Mouse (Mus musculus): ENCODE data around the gene Pex12.
"Not testable (repeated sequence)": the region's sequence is repeated elsewhere in the genome, so short reads cannot be mapped to it uniquely, and the experiment has no call there.

The Pex12 gene

DNA sequence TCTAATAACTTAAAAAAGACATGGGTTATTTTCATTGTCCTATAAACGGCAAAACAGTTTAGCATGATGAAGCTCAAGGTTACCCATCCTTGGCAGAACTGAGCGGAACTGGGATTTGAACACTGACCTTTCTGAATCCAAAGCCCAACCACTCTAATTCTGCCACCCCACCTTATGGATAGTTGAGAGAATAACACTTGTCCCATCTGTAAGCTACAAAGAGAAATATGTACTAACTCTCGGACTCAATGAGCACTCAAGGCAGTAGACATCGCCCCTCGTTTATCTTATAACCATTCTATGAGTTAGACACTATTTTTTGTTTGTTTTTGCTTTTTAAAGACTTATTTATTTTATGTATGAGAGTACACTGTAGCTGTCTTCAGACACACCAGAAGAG, 13.3 kb downstream of the Pex12 start:
- DNase-seq (ENCODE audit: low spot score in 2 of 2): no peak

DNA sequence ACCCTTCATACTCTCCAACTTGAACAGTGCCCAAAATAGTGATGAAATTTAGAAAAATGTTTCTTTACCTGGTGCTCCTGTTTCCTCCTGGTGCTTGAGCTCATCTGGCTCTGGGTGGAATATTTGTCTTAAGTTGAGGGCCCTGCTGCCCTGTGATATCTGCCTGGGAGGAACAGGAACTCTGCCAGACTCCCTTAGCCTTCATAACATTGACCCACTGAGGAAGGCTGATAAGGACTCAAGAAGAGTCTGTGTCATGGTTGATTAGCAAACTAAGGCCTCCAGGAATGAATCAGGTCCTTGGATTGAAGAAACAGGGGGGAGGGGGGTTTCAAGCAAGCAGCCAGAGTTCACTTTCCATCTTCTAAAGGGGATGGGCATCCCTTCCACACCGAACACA, 15.8 kb downstream of the Pex12 start, which contains the start of gene Slfn14:
Gene Slfn14, minus strand, starts transcription at position 161 of the 400 bp plus-strand sequence.
- DNase-seq (ENCODE audit: low spot score in 2 of 2): no peak

DNA sequence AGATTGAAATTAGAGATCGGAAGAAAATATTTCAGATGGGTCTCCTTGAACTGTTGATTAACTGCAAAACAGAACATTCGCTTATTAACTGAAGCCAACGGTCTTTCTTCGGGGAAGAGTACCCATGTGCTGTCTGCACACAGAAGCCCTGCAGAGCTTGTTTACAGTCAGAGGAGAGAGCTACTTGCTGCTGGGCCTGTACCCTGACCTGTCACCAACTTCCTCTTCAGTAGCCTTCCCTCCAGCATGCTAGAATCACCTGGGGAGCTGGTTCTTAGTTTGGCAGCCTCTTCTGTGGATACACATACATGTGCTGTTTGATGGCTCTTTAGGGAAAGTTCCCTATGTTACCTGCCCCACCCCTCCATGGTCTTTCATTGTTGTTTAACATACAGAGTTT, 16.8 kb downstream of the Pex12 start:
- DNase-seq (ENCODE audit: low spot score in 2 of 2): no peak

DNA sequence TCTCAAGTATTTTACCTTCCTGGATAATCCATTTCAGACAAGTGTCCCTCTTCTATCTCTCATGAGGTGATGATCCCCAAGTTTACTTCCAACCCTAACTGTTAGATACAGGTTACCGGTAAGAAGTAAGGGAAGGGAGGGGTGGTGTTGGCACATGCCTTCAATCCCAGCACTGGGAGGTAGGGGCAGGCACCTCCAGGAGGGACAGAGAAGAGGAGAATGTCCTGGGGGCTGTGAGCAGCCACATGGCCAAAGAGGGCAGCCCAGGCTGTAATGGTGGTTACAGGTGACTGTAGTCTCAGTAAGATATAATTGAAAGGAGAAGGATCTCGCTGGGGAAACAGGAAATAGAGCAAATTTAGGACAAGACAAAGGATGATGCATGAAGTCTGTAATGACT, 20.3 kb downstream of the Pex12 start:
- DNase-seq (ENCODE audit: low spot score in 2 of 2): no peak

DNA sequence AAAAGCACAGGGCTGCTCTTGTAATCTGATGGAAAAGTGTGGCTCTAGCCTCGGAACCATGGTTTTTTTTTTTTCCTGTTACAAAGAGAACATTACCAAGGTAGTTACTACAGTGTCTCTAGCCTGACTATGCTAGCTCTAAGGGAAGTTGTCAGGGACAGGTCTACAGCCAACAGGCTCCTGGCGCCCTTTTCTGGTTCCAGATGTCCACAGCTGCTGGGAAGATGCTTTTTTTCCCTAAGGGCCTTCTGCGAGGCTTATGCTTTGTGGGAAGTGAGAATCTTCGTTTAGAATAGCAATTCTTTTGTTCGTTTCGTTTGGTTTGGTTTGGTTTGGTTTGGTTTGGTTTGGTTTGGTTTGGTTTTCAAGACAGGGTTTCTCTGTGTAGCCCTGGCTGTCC, 22.7 kb downstream of the Pex12 start:
- no peak for DNase-seq (ENCODE audit: low spot score in 2 of 2)

DNA sequence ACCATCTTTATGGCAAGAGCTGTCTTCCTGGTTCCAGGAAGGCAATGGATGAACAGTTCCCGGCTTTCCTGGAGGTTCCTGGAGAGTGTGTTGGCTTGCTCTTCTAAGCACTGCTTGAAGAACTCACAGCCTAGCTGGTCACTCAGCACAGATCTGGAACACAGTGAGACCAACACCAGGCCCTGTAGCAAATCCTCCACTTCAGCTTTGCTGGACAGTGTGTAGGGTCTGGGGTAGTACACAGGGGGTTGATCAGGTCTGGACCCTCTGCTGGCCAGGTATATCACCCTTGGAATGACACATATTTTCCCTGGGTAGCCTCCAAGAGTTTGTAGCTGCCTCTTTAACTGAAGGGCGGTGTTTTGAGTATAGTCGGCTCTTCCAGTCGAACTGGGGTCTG, 23.4 kb downstream of the Pex12 start:
- no peak for DNase-seq (ENCODE audit: low spot score in 2 of 2)

DNA sequence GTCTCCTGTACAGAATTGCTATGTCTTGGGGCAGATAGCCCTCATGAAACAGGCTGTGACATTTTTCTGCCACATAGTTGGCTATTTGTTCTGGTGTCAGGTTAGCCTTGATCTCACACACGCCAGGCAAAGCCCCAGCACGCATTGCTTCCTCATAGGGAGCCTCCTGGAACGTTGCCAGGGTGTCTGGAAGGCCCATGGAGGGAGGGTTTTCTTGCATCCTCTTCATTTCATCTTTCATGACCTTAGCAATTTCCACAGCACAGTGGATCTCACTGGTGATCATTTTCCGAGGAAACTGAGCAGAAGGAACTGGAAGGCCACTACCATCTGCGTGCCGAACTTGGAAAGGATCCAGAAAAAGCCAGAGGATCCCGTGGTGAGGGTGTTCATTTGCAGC, 26.1 kb downstream of the Pex12 start:
- DNase-seq (ENCODE audit: low spot score in 2 of 2): no peak

DNA sequence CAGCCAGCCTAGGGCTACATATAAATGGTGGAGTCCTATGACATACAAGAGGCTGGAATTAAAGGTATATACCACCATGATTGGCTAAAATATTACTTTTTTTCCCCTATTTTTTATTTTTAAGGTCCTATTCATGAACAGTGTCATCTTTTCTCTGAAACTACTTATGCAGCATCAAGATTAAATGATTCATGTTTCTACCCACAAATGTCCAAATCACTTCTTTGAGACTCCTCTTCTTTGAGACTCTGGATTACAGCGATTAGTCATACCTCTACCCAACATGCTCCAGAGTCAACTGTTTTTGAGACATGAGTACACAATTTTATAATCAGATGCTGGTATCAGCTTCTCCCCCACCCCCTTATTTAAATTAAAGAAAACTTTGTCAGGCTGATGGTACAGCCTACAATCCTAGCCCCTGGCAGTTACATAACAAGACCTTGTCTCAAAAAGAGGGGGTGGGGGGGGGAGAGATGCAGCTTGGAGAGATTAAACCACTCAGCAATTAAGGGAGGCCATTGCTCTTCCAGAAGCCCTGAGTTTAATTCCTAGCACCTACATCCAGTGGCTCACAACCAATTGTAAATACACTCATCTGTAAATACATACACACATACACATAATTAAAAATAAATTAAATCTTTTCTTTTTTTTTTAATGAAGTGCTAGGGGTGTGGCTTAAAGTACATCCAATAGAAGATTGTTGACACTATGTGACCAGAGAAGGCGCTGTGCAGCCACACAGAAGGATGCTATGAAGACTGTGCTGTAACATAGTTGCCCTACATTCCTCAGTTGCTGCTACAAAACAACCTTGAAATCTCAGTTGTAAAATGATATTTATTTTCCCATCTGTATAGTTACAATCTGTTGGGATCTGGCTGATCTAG, 30.2 kb downstream of the Pex12 start:
- no peak for DNase-seq (ENCODE audit: low spot score in 2 of 2)

DNA sequence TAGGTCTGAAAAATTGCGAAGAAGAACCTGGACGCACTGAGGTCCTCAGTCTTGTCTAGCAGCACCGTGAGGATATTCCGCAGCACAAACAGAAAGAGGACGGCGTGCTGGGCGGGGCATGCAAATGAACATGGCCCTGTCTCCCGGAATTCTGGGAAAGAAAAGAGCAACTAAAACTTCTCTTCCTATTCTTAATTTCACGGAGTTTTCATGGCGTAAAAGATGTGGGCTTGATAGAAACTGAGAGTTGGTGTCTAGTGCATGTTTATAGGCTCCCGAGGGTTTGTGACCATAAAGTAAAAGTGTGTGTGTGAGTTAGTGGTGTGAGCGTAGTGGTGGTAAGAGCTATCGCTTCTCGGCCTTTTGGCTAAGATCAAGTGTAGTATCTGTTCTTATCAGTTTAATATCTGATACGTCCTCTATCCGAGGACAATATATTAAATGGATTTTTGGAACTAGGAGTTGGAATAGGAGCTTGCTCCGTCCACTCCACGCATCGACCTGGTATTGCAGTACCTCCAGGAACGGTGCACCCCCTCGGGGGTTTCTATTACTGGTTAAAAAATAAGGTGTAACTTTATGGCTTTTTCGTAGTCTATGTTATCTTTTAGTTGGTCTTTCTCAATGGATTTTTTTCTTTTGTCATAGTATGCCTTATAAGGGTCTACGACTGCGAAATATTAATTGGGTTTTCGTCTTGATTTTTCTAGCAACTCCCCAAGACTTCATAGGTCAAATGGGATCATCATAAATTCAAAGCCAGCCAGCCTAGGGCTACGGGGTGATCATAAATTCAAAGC, 31.0 kb downstream of the Pex12 start:
- peak; percentile 72 to 85 for DNase-seq (ENCODE audit: low spot score in 2 of 2)

DNA sequence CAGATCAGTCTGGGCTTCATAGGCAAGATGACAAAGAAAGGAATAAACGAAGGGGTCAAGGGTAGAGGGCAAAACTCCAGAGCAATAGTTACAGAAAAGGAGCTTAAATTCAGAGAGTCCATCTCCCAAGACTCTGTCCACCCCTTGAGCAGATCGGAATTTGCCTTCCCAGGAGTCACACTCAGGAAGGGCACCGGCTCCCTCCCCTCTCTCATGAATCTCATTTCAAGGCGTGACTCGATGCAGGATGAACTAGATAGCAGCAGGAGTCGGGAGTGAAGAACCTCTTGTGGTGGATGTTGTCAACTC, 31.6 kb downstream of the Pex12 start:
- no peak for DNase-seq (ENCODE audit: low spot score in 2 of 2)

DNA sequence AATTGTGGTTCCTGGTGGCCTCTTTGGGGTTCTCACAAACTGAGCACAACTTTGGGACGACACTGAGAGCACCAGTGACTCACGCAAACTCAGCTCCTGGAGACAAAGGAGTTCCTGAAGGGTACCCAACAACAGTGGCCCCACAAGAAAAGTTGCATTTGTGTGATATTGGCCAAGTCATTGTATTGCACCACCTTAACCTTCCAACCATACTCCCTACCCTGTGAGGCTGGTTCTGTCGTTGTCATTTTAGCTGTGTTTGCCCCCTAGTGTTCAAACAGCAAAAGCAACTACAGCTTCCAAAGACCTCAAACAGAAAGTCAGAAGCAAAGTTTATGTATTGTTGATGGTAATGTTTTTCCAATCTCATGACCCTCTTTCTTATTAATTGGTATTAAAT, 39.2 kb downstream of the Pex12 start:
- DNase-seq (ENCODE audit: low spot score in 2 of 2): no peak

DNA sequence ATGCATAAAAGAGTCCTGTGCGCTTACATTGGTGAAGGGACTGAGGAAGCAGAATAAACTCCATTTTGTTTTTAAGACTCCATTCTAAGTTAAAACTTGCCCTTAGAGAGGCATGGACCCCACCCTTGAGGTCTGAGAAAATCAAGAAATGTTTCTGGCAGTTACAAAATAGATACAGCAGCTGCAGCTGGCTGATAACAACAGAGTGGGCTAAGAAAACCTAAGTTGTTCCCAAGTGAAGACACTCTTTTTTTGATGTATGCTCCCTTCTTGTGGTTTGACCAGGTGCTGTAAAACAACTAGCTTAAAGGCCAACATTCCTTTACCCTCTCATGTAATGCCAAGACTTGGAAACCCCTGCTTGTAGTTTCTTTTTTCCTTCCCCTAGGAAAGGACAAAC, 39.7 kb downstream of the Pex12 start:
- no peak for DNase-seq (ENCODE audit: low spot score in 2 of 2)

DNA sequence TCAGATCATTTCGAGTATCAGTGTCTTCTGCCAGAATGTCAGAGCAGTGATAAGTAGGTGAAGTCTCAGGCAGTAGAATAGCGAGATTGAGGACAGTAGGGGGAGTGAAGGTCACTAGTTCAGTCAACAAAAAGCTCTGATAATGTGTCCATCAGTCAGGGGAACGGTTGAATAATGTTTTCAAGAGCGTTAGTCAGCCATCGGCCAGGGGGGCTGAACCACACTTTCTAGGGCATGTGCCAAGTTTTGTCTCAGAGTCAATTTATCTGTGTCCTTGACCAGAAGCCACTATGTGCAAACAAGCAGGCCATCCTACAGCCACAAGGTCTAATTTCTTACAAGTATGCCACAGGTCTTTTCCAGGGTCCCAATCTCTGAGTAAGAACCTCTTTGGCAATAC, 45.2 kb downstream of the Pex12 start:
- DNase-seq (ENCODE audit: low spot score in 2 of 2): not testable (repeated sequence)

Data from left cerebral cortex, adult 9 months (tissue).